Mouse (Mus musculus) cerebral cortex, adult 2 months (tissue): Measurements from ENCODE around the gene Gja5.

ENCODE experiments used
- WGBS: fragments of 180-500 bp; shearing (Covaris S2); methylation state at CpG from one replicate; pipeline ENCODE4 v1.1.7; 2018; 5-methylcytosine and 5-hydroxymethylcytosine counted together

Gene Gja5

DNA sequence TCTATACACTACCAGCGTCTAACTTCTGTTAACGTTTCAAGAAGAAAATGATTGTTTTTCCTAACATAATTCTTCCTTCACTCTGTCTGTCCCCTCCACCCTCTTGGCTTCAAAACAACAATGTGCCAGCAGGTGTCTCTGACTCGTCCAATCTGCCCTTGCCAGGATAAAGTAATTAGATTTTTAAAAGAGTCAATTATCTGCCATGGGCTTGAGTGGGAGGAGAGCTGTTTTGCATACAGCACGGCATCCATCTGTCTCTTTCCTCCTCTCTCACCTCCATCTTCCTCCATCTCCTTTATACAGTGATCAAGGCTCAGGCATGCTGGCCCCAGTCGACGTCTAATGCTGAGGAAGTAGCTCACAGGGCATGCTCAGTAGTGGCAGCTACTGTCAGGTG is 132.6 kb downstream of the Gja5 start:
- WGBS, result 41% methylated on average over 6 of the region's 6 CpGs

DNA sequence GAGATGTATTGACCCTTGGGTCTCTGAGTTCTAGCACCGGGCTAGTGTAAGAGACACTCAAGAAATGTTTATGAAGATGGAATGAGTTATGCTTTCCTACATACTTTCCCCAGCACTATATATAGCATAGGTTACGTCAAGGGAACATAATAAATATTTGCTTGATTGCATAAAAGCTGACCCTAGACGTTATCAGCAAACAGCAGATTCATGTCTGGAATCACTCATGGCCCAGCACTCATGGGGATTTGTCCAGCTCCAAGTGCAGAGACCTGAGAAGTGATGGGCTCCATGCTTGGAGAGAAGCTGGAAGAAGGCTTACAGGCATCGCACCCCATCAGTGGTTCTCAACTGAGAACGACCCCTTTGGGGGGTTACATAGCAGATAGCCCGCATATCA is 135.2 kb downstream of the Gja5 start:
- 94% methylated on average over 6 of the region's 6 CpGs for WGBS

DNA sequence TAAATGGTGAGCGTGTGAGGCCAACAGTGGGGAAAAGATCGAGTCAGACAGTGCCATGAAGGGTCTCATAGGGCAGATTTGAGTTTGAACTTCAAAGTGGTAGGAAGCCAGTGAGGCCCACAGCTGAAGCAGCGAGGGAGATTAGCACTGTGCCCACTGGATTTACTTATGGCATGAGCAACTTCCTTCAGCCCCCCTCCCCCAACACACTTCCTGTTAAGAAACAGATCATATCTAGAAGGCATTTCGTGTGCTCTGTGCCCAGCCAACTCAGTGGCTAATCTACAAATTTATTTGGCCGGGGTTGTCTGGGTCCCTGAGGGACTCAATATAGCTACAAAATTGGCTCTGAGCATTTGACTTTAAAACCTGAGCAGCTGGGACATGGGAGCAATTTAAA is 139.7 kb downstream of the Gja5 start:
- WGBS, result 86% methylated on average over 5 of the region's 5 CpGs

GRCm38 (mm10) chr3:97047757-97048156 is 143.3 kb downstream of the Gja5 start:
- 90% methylated on average over 4 of the region's 4 CpGs for WGBS

- WGBS, result 67% methylated on average over 13 of the region's 13 CpGs
These were observed 146.8 kb downstream of the Gja5 start for GRCm38 (mm10) chr3:97051264-97051744.

DNA sequence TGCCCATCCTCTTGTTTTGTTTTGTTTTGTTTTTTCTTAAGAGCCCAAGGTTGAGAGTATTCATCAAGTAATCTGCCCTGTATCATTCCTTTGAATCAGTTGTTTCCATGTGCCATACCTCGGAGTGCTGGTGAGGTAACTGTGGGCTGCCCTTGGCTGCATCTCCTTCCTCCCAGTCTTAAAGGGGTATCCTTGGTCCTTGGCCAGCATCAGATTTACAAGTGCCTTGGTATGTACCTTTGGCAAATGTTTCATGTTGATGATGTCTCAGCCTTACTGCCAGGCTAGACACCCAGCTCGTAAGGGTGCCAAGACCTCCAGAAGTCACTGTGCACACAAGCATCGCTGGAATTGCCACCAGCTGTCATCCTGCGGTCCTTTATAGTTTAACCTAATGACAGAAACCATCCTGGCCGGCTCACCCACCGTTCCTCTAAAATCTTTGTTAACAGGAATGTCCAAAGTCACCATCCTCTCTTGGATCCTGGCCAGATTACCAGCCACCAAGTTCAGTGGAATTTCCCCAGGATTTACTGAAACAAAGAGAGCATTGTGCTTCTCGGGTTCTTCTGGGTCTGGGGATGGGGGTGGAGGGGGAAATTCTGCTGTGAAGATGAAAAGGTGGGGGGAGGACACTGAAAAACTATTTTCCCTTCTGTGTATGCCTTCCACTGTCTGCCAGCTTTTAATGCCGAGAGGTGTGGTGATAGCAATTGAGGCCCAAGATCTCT is 147.7 kb downstream of the Gja5 start:
- WGBS, result 49% methylated on average over 8 of the region's 8 CpGs

DNA sequence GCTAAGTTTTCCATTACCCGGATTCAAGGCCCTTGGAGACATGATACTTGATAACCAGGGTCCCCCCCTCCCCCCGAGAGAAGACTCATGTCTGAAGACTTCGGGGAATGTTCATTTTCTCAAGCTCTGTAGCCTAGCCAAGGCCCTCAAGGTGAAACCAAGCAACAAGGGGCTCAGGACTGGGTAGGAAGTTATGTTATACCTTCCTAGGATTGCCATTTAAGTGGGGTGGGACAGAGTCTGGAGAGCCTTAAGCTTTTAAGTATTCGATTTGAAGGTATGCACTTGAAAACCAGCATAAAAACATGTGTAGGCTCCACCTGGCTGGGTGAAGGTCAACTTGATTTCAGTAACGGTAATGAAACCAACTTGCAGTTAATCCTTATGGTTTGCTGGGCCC is 154.2 kb downstream of the Gja5 start:
- WGBS, result 90% methylated on average over 5 of the region's 5 CpGs

DNA sequence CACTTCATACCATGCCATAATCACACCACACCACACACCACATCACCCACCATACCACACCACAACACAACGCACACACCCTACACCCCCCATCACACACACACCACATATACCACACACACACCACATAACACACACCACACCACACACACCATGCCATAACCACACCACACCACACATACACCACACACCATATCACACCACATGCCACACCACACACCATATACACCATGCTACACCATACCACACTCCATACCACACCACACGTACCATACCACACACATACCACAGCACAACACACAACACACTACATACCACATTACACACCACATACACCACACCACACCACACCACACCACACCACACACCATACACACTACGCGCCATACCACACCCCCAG is 155.6 kb downstream of the Gja5 start:
- WGBS, result 98% methylated on average over 4 of the region's 4 CpGs

GRCm38 (mm10) chr3:97062814-97063213 is 158.3 kb downstream of the Gja5 start:
- WGBS, result 75% methylated on average over 5 of the region's 5 CpGs

DNA sequence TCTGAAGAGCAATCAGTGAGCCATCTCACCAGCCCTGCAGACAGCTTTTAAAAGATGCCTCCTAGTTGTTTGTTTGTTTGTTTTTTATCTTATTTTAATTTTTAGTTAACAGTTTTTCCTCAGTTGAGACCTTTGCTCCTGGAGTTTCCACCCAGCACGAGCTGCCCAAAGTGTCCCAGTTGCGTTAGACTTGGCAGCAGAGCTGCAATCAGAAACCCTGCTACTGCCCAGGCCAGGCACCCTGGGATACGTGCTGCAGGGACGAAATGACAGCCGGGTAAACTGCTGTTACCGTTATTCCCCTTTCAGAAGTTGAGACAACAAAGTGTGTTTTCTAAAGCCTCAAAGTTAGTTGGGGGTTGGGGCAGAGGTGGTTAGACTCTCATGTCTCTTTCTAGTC is 159.6 kb downstream of the Gja5 start:
- 76% methylated on average over 6 of the region's 6 CpGs for WGBS

DNA sequence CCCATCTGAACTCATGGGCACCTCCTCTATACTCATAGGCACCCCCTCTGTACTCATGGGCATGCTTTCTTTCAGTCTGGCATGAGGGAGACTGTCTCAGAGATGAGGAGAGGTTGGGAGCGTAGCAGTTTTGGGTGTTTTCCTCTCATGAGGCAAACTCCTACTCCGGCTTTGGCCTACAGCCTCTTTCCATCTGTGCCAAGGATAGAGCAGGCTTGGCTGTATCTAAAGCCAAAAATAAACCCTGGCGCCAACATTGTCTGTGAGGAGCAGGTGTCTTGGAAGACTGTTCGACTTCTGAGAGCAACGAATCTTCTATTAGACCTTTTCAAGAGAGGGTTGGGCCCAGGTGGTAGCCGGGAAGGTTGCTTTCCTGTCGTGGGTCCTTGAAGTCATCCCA is 165.1 kb downstream of the Gja5 start:
- whole genome bisulfite sequencing, result 52% methylated on average over 7 of the region's 7 CpGs

DNA sequence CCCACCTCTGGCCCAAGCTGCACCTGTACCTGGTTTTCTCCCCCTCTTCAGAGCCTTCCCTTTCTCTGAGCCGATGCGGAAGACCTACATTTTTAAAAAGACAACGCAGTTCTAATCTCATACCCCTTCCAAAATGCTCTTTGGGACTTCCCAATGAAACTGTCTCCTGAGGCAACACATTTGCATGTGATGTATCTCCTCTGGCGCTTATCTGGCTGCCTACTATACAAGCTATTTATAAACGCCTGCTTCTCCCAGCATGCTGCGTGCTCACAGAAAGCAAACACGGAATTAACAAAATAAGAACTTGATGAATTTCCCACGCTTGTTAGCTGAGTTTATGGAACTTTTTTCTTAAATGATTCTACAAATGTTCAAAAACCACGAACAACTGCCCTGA is 167.4 kb downstream of the Gja5 start:
- 43% methylated on average over 9 of the region's 9 CpGs for WGBS

DNA sequence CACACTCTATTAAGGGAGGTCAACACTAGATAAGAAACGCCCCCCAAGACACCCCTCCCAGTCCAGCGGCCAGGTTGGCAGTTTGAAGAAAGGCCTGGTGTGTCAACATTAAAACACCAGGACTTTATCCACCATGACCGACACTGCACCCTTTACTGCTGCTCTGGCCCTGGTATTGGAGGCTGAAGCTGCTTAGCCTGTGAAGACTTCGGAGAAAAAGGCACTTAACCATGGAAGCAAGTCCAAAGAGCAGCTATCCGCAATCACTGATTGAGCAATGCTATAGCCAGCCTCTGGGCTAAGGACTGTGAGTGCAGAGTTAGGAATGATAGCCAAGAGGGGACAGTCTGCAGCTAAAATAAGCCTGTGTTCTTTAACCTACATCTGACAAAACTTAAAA is 167.9 kb downstream of the Gja5 start:
- 66% methylated on average over 5 of the region's 5 CpGs for WGBS

DNA sequence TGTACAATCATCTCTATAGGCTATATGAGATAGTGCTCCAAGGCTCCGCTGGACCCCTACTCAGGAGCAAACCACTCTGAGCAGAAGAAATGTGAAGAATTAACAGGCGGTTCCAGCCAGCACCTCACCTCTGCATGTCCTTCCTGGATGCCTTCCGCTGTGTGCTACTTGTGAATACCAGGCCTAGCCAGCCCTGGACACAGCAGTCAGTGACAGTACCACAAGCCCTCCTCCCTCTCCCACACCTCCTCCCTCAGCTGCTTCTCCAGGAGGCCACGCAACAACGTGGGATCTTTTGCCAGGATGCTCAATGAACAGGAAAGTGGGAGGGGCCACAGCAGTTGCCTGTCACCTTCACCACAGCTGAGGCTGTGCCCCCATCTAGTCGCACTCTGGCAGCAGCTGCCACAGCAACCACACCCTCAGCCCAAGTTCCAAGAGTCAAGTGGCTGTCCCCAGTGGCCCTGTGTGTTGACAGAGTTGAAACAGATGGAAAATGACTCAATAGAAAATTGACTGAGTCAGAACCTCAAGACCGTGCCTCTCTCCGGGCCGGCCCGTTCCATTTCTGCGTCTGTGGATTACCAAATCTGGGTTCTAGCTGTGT is 171.4 kb downstream of the Gja5 start:
- WGBS, result 43% methylated on average over 3 of the region's 11 CpGs

DNA sequence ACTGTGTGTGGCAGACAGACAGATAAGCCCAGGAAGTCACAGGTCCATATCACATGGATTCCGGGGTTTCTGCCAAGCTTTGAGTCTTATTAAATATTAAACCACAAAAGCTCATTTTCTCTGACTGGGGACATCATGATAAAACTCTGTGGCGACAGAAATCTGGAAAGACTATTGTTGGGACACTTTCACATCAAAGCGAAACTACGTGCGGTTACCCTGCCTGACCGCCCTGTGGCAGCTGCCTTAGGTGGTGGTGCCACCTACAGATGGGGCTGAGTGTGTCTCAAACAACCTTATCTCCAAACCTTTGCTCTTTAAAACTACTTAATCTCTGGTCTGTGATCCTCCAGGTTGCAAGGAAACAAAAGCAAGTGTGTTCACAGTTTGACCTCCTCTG is 171.9 kb downstream of the Gja5 start:
- WGBS, result 46% methylated on average over 6 of the region's 6 CpGs

DNA sequence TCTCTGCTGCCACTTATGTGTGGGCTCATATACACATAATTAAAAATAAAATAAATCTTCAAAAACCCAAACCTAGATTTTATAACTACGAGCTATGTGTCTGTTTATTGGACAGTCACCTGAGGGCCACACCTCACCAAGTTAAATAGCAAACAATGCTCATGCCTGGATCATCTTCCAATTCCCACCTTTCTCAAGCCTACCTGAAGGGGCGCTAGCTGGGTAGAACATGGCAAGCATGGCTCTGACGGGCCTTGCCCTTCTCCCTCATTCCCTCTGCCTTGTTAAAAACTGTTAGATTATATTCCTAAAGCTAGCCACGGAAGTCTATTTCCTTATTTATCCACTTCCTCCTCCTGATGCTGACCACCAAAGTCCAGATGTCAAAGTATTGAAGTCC is 173.9 kb downstream of the Gja5 start:
- 69% methylated on average over 4 of the region's 4 CpGs for WGBS

- 92% methylated on average over 5 of the region's 5 CpGs for WGBS
These were observed 177.7 kb downstream of the Gja5 start for GRCm38 (mm10) chr3:97082156-97082555.

- 80% methylated on average over 4 of the region's 4 CpGs for WGBS
These were observed 182.8 kb downstream of the Gja5 start for GRCm38 (mm10) chr3:97087326-97087725.

- WGBS, result 89% methylated on average over 4 of the region's 4 CpGs
These were observed 183.8 kb downstream of the Gja5 start for GRCm38 (mm10) chr3:97088291-97088690.

DNA sequence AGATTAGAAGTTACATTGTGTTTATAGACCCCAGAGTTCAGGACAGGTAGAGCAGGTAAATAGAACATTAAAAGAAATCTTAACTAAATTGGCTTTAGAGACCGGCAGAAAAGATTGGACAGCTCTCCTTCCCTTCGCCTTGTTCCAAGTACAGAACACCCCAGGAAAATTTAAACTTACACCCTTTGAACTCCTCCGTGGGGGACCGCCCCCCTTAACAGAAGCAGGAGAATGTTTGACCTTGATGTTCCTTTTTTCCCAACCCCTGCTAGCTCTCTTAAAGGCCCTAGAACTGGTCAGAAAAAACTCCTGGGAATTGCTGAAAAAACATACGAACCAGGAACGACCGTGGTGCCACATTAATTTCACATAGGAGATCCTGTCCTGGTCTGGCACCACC is 187.5 kb downstream of the Gja5 start:
- 88% methylated on average over 7 of the region's 7 CpGs for WGBS

GRCm38 (mm10) chr3:97096664-97097063 is 192.2 kb downstream of the Gja5 start:
- WGBS, result 93% methylated on average over 4 of the region's 4 CpGs

DNA sequence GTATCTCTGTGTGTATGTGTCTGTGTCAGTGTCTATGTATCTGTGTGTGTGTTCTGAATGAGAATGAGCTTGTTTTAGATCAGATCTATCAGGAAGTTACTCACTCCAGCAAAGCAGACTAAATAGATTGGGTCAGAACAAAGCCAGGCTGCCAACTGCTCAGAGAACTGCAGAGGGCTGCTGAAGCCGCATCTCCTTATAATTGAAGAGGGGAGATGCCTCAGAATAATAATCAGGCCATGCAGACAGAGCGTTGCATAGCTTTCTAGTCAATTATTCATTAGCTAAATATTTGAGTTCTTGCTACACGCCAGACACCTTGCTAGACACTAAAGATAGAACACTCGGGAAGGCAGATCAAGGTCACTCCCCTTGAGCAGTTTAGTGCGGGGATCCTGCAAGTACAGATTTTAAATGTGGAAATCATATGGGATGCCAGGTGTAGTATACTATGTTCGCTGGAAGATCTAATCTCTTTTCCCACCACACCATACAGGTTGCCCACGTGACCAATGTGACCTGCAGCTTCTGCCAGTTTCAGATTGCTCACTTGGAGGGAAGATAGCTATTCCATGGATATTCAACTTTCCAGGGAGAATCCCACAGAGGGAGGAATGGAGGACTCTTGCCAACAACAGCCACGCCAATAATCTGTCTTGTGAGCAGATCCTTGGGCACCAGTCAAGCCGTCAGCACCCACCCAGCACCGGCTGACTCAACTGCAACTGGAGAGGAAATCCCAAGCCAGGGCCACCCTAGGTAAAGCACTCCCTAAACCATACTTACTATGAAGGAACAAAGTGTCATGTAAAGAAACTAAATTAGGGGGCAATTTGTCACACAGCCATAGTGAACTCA is 196.5 kb downstream of the Gja5 start:
- 52% methylated on average over 10 of the region's 10 CpGs for WGBS

GRCm38 (mm10) chr3:97103946-97104345 is 199.5 kb downstream of the Gja5 start:
- 89% methylated on average over 5 of the region's 5 CpGs for WGBS
